Mouse (Mus musculus) urinary bladder, postnatal 36 days (tissue): ENCODE data around the gene Helb.
"Not testable (repeated sequence)": the region's sequence is repeated elsewhere in the genome, so short reads cannot be mapped to it uniquely, and the experiment has no call there.

Experiments
- DNase-seq, 2 experiments: peaks; one replicate each; pipeline ENCODE4 v3.0.0; 2022; ENCODE audit warnings: low spot score in 2 of 2, mixed read lengths in 1 of 2

The Helb gene

GRCm38 (mm10) chr10:120112507-120113396, at the start of gene Helb:
Helb (minus strand) TSS chr10:120112987.
- DNase-seq, result peak; percentile 99

- no peak for DNase-seq
These were observed 47.7 kb upstream of the Helb start for GRCm38 (mm10) chr10:120160533-120160932.

GRCm38 (mm10) chr10:120153911-120154310, 41.1 kb upstream of the Helb start:
- DNase-seq, result no peak

- DNase-seq, result no peak
These were observed 38.9 kb upstream of the Helb start for GRCm38 (mm10) chr10:120151672-120152071.

GRCm38 (mm10) chr10:120140916-120141516, 28.2 kb upstream of the Helb start:
- no peak for DNase-seq

- no peak for DNase-seq
These were observed 27.4 kb upstream of the Helb start for GRCm38 (mm10) chr10:120140193-120140592.

GRCm38 (mm10) chr10:120136020-120136562, 23.3 kb upstream of the Helb start:
- DNase-seq, result no peak

GRCm38 (mm10) chr10:120133697-120134096, 20.9 kb upstream of the Helb start:
- no peak for DNase-seq

GRCm38 (mm10) chr10:120130621-120131020, 17.8 kb upstream of the Helb start:
- peak in 1 of 2 experiments; percentile 11 for DNase-seq

GRCm38 (mm10) chr10:120128601-120129277, 16.0 kb upstream of the Helb start:
- DNase-seq, result no peak

- DNase-seq, result no peak
These were observed 12.7 kb upstream of the Helb start for GRCm38 (mm10) chr10:120125465-120125857.

GRCm38 (mm10) chr10:120124801-120125464, 12.1 kb upstream of the Helb start:
- peak; percentile 72 to 84 for DNase-seq

GRCm38 (mm10) chr10:120123721-120124120, 10.9 kb upstream of the Helb start:
- no peak for DNase-seq

- DNase-seq, result no peak
These were observed 2.5 kb upstream of the Helb start for GRCm38 (mm10) chr10:120115249-120115648.

- no peak for DNase-seq
These were observed 1.7 kb upstream of the Helb start for GRCm38 (mm10) chr10:120114493-120114892.

GRCm38 (mm10) chr10:120113980-120114379, 1.2 kb upstream of the Helb start:
- DNase-seq, result no peak

GRCm38 (mm10) chr10:120113482-120113881, 695 bp upstream of the Helb start:
- DNase-seq, result not testable (repeated sequence)

- DNase-seq, result no peak
These were observed 982 bp downstream of the Helb start for GRCm38 (mm10) chr10:120111691-120112319.

GRCm38 (mm10) chr10:120100806-120101205, 12.0 kb downstream of the Helb start:
- DNase-seq, result no peak

GRCm38 (mm10) chr10:120097564-120097963, 15.2 kb downstream of the Helb start:
- DNase-seq, result no peak

- no peak for DNase-seq
These were observed 17.1 kb downstream of the Helb start for GRCm38 (mm10) chr10:120095716-120096115.
